Mouse (Mus musculus) G1E-ER4 (cell line): ENCODE data around the gene Ankrd11. TPM values are rescaled to one million over a fixed set of nuclear protein-coding genes. Genes with fewer than 3 reads are reported as not detected.

Experiments used
- GATA1 ChIP-seq: IDR thresholded peaks from one replicate; pipeline ENCODE4 v1.8.0; 2012; ENCODE audit warnings: low read length, inconsistent platforms
- polyA plus RNA-seq: library from polyadenylated mRNA; stranded (reverse); fragments of >175 nt; gene quantifications from 2 replicates; pipeline ENCODE4 v1.2.3, GENCODE M21; 2012

Gene Ankrd11
- polyA plus RNA-seq, 1 experiment, result 137 TPM

GRCm38 (mm10) chr8:122836696-122837095 is 205.4 kb downstream of the Ankrd11 start:
- no peak for TF ChIP-seq GATA1

DNA sequence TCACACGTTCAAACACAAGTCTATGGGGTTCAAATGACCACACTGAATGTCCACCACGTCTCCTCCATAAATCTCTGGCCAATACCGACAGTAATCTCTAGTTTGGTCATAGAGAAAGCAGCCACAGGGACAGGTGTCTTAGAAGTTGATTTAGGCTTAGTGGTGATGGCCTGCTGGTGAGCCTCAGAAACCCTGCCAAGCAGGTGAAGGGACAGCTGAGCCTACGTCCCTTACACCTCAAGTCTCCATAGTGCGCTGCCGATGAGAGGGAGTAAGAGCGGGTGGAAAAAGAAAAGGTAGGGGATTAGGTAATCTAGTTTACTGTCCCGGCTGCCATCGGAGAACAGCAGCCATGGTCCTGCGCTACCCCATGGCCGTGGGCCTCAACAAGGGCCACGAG is 205.9 kb downstream of the Ankrd11 start:
- TF ChIP-seq GATA1, result no peak

GRCm38 (mm10) chr8:122834971-122835370 is 207.1 kb downstream of the Ankrd11 start:
- no peak for TF ChIP-seq GATA1

GRCm38 (mm10) chr8:122834416-122834815 is 207.7 kb downstream of the Ankrd11 start:
- TF ChIP-seq GATA1, result no peak

Other genes with a start within 250 kb of the Ankrd11 start
- not detected in 2 replicates for gene Cdh15, start 194.3 kb downstream of the Ankrd11 start, polyA plus RNA-seq
- gene Spg7, start 20.7 kb upstream of the Ankrd11 start, polyA plus RNA-seq, result 42.9 and 50.3 TPM in 2 replicates
- gene Rpl13, start 60.1 kb upstream of the Ankrd11 start, polyA plus RNA-seq, result 3,898 and 4,864 TPM in 2 replicates
- gene Cpne7, start 75.1 kb upstream of the Ankrd11 start, polyA plus RNA-seq, result 15.3 and 20.9 TPM in 2 replicates
- gene Sult5a1, start 116.0 kb upstream of the Ankrd11 start, polyA plus RNA-seq, result not detected in 2 replicates
- not detected in 2 replicates for gene Dpep1, start 144.0 kb upstream of the Ankrd11 start, polyA plus RNA-seq
- gene Chmp1a, start 170.5 kb upstream of the Ankrd11 start, polyA plus RNA-seq, result 46.9 and 51.5 TPM in 2 replicates
- gene Spata33, start 170.6 kb upstream of the Ankrd11 start, polyA plus RNA-seq, result 0.21 and 0.54 TPM in 2 replicates
- 69.4 and 91.1 TPM in 2 replicates for gene Cdk10, start 182.6 kb upstream of the Ankrd11 start, polyA plus RNA-seq
- gene Spata2l, start 194.0 kb upstream of the Ankrd11 start, polyA plus RNA-seq, result 4.9 and 6.5 TPM in 2 replicates
- 7.1 and 8.6 TPM in 2 replicates for gene Zfp276, start 211.9 kb upstream of the Ankrd11 start, polyA plus RNA-seq
- 65.3 and 87.9 TPM in 2 replicates for gene Vps9d1, start 212.1 kb upstream of the Ankrd11 start, polyA plus RNA-seq